8 mouse cellular contexts compared by ENCODE assay signal in genomic region chr13:106835844-106836526, GRCm38 (mm10).
DNase-seq lines count a peak whose midpoint lies in the region; ATAC-seq lines count a peak whose summit lies in the region.

No protein-coding gene starts in this region.

- H3K27me3 ChIP-seq in hindbrain, embryonic 15.5 days = no peaks in the 10 kb centered on the region
- no peaks in the 10 kb centered on the region for H3K27me3 ChIP-seq in hindbrain, embryonic 14.5 days (ENCODE audit: control insufficient read depth, insufficient read depth, low read length)

- no peak overlapping the region for H3K4me2 ChIP-seq in hindbrain, embryonic 15.5 days
- no peak overlapping the region for H3K4me2 ChIP-seq in hindbrain, embryonic 14.5 days (replicated peaks)

- no peaks in the 10 kb centered on the region for H3K4me1 ChIP-seq in hindbrain, embryonic 15.5 days (replicated peaks)
- no peaks in the 10 kb centered on the region for H3K4me1 ChIP-seq in hindbrain, embryonic 14.5 days (replicated peaks; ENCODE audit: control insufficient read depth, insufficient read depth, low read length)

- 0 out of 2 replicates have a peak, but pooled peaks have one; percentile 23 for ATAC-seq in hindbrain, embryonic 15.5 days (ENCODE audit: low FRiP score, low read depth)
- no peak for ATAC-seq in hindbrain, embryonic 14.5 days (ENCODE audit: low FRiP score)

- no peak for DNase-seq in hindbrain, embryonic 14.5 days (ENCODE audit: low spot score)
- peak; percentile 30 for DNase-seq in adrenal gland, postnatal 10 days
- peak; percentile 88 for DNase-seq in heart, adult 8-10 months (ENCODE audit: low spot score)
- DNase-seq in kidney, postnatal 10 days = peak; percentile 64
- DNase-seq in mesoderm, embryonic 11.5 days (ENCODE audit: low read depth, low spot score) = peak; percentile 41
- DNase-seq in urinary bladder, postnatal 14 days (ENCODE audit: low spot score) = no peak
- DNase-seq in cerebellum, adult 8-10 months = no peak

- H3K36me3 ChIP-seq in hindbrain, embryonic 15.5 days = 0 out of 2 replicates have a peak, but pooled peaks cover 5% of the 10 kb centered on the region
- H3K36me3 ChIP-seq in hindbrain, embryonic 14.5 days (replicated peaks; ENCODE audit: control insufficient read depth, insufficient read depth) = peaks cover 7% of the 10 kb centered on the region; the same call in 1 of the 2 replicates

- H3K9ac ChIP-seq in hindbrain, embryonic 15.5 days = no peak overlapping the region
- no peak overlapping the region for H3K9ac ChIP-seq in hindbrain, embryonic 14.5 days

- H3K9me3 ChIP-seq in hindbrain, embryonic 15.5 days = no peaks in the 10 kb centered on the region
- H3K9me3 ChIP-seq in hindbrain, embryonic 14.5 days (ENCODE audit: control insufficient read depth, low read length) = no peaks in the 10 kb centered on the region

- 72% methylated on average over 15 of the region's 15 CpGs for WGBS in hindbrain, embryonic 15.5 days
- 74% methylated on average over 15 of the region's 15 CpGs for WGBS in hindbrain, embryonic 14.5 days

- no peak overlapping the region for H3K4me3 ChIP-seq in hindbrain, embryonic 15.5 days
- no peak overlapping the region for H3K4me3 ChIP-seq in hindbrain, embryonic 14.5 days (replicated peaks; ENCODE audit: low read length)

- H3K27ac ChIP-seq in hindbrain, embryonic 15.5 days (replicated peaks) = no peak overlapping the region
- H3K27ac ChIP-seq in hindbrain, embryonic 14.5 days = no peak overlapping the region

Comparison
In these comparisons a context has a peak if more than half of its experiments do, and no peak if none do; other contexts are left out.
1. DNase-seq: peak in adrenal gland, postnatal 10 days (single experiment), heart, adult 8-10 months (single experiment), kidney, postnatal 10 days (single experiment) and mesoderm, embryonic 11.5 days (single experiment); none in hindbrain, embryonic 14.5 days (single experiment), urinary bladder, postnatal 14 days (single experiment) and cerebellum, adult 8-10 months (single experiment).